Mouse (Mus musculus) limb, embryonic 13.5 days (tissue): ENCODE data around the gene Lyl1. TPM values are rescaled to one million over a fixed set of nuclear protein-coding genes. Genes with fewer than 3 reads are reported as not detected.

Experiments
- ATAC-seq: fragments of 200-750 bp; cut with Nextera tagmentation; 2 replicates; pipeline ENCODE4 v1.8.0; 2017; ENCODE audit warnings: low read depth, moderate number of reproducible peaks, moderate TSS enrichment; ENCODE audit not compliant: low FRiP score
- H3K27ac ChIP-seq: fragments of 300-500 bp; sonication (generic); 2 replicates; pipeline ENCODE4 v1.5.1; 2015; ENCODE audit warnings: inconsistent platforms, mild to moderate bottlenecking, moderate library complexity
- H3K27me3 ChIP-seq: fragments of 300-500 bp; sonication (generic); 2 replicates; pipeline ENCODE4 v1.6.1; 2015; ENCODE audit warnings: mild to moderate bottlenecking, inconsistent platforms
- H3K36me3 ChIP-seq: fragments of 300-500 bp; sonication (generic); 2 replicates; pipeline ENCODE4 v1.6.1; 2015; ENCODE audit warnings: inconsistent platforms, mild to moderate bottlenecking, moderate library complexity
- H3K4me1 ChIP-seq: fragments of 300-500 bp; sonication (generic); 2 replicates; pipeline ENCODE4 v1.6.1; 2015; ENCODE audit warnings: inconsistent platforms
- H3K4me2 ChIP-seq: fragments of 300-500 bp; sonication (generic); replicated peaks from 2 replicates; pipeline ENCODE4 v1.6.1; 2015; ENCODE audit warnings: inconsistent platforms, mild to moderate bottlenecking, moderate library complexity
- H3K4me3 ChIP-seq: fragments of 300-500 bp; sonication (generic); 2 replicates; pipeline ENCODE4 v1.5.1; 2015; ENCODE audit warnings: moderate library complexity, mild to moderate bottlenecking, inconsistent platforms
- H3K9ac ChIP-seq: fragments of 300-500 bp; sonication (generic); 2 replicates; pipeline ENCODE4 v1.6.1; 2015; ENCODE audit warnings: mild to moderate bottlenecking, inconsistent platforms
- H3K9me3 ChIP-seq: fragments of 300-500 bp; sonication (generic); 2 replicates; pipeline ENCODE4 v1.6.1; 2016; ENCODE audit warnings: inconsistent platforms
- WGBS: fragments of 180-500 bp; shearing (Covaris S2); methylation state at CpG from one replicate; pipeline ENCODE4 v1.1.7; 2015; 5-methylcytosine and 5-hydroxymethylcytosine counted together
- polyA plus RNA-seq: library from polyadenylated mRNA; unstranded; fragments of >200 nt; fragmentation: Nextera tagmentation; extraction: Ambion mirVana; gene quantifications from 2 replicates; pipeline ENCODE4 v1.2.1, GENCODE M21; 2015

The Lyl1 gene
- polyA plus RNA-seq, 1 experiment from 2014 or later: 4.1 TPM

- H3K9me3 ChIP-seq: no peaks in the 10 kb centered on the region
- no peak for ATAC-seq
- H3K4me1 ChIP-seq: peaks cover 91% of the 10 kb centered on the region
- WGBS: 86% methylated on average over 5 of the region's 5 CpGs
- no peaks in the 10 kb centered on the region; the same call in 1 of the 2 replicates for H3K27me3 ChIP-seq
- H3K4me2 ChIP-seq: no peak overlapping the region
- no peak overlapping the region for H3K4me3 ChIP-seq
- H3K9ac ChIP-seq: peak overlapping the region; percentile 25; the same call in 1 of the 2 replicates
- peaks cover 76% of the 10 kb centered on the region for H3K36me3 ChIP-seq
- H3K27ac ChIP-seq: peak overlapping the region; percentile 22; the same call in 1 of the 2 replicates
Observed at GRCm38 (mm10) chr8:84718476-84718875, 17.2 kb downstream of the Lyl1 start.

DNA sequence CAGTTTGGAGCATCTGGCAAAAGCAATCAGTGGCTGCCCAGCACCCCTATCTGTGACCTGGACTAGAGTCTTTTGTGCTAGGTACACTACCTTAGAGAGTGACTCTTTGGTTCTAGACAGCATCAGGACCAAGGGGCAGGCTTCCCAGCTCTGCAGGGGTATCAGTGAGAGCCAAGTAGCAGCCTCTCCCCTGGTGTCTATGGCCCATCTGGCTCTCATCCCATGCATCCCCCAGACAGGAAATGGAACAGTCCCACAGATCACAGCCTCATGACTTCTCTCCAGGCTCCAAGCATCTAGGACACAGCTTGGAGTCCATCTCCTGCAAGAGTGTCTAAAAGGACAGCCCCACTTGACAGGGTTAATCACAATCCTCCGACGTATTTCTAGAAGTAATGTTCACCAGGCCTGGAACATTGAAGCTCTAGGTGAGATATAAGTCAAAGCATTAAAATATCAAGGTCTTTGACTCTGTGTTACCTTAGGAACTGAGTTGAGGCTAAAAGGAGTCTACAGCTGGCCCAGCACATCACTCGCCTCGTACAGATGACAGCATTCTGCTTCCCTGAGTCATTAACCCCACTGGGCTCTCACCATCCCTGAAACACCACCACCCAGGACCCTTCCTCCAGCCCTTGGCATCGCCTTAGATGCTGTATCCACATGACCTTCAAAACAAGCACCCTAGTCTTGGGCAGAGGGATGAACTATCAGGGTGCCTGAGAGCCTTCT lies 17.9 kb downstream of the Lyl1 start:
- 0 out of 2 replicates have a peak overlapping the region, but pooled peaks have one; percentile 25 for H3K9ac ChIP-seq
- no peak overlapping the region for H3K4me3 ChIP-seq
- peaks cover 76% of the 10 kb centered on the region for H3K36me3 ChIP-seq
- ATAC-seq: no peak
- WGBS: 76% methylated on average over 5 of the region's 5 CpGs
- H3K4me2 ChIP-seq: no peak overlapping the region
- peak overlapping the region; percentile 22; the same call in 1 of the 2 replicates for H3K27ac ChIP-seq
- H3K4me1 ChIP-seq: peaks cover 91% of the 10 kb centered on the region
- no peaks in the 10 kb centered on the region for H3K9me3 ChIP-seq
- H3K27me3 ChIP-seq: no peaks in the 10 kb centered on the region; the same call in 1 of the 2 replicates

GRCm38 (mm10) chr8:84722530-84722849 lies 21.2 kb downstream of the Lyl1 start:
- H3K9ac ChIP-seq: peak overlapping the region; percentile 45; the same call in 1 of the 2 replicates
- peak overlapping the region; percentile 64 for H3K4me2 ChIP-seq
- H3K9me3 ChIP-seq: no peaks in the 10 kb centered on the region
- 12% methylated on average over 6 of the region's 6 CpGs for WGBS
- no peak overlapping the region for H3K4me3 ChIP-seq
- peak overlapping the region; percentile 100 for H3K27ac ChIP-seq
- ATAC-seq: no peak; the same call in 1 of the 2 replicates
- peaks cover 95% of the 10 kb centered on the region for H3K4me1 ChIP-seq
- H3K36me3 ChIP-seq: peaks cover 83% of the 10 kb centered on the region
- H3K27me3 ChIP-seq: no peaks in the 10 kb centered on the region; the same call in 1 of the 2 replicates

- Histone ChIP-seq H3K9ac (peak within 1 kb of the TSS; percentile 64), H3K27ac (peak within 1 kb of the TSS; percentile 100), H3K27me3 (no peaks in the 10 kb centered on the region), H3K4me2 (peak within 1 kb of the TSS; percentile 64), H3K4me1 (peaks cover 95% of the 10 kb centered on the region), H3K36me3 (peaks cover 83% of the 10 kb centered on the region), H3K9me3 (no peaks in the 10 kb centered on the region), H3K4me3 (peak within 1 kb of the TSS; percentile 29)
- ATAC-seq: peak; percentile 91
- 3% methylated on average over 10 of the region's 10 CpGs for WGBS
Observed at GRCm38 (mm10) chr8:84722850-84723570, 21.8 kb downstream of the Lyl1 start, which contains the start of gene G430095P16Rik. Gene G430095P16Rik (plus strand): TSS chr8:84723007.

- Histone ChIP-seq H3K9ac (peak overlapping the region; percentile 64), H3K4me1 (peaks cover 96% of the 10 kb centered on the region), H3K27ac (peak overlapping the region; percentile 100), H3K4me2 (peak overlapping the region; percentile 64), H3K36me3 (peaks cover 85% of the 10 kb centered on the region), H3K4me3 (peak overlapping the region; percentile 29), H3K27me3 (no peaks in the 10 kb centered on the region), H3K9me3 (no peaks in the 10 kb centered on the region)
- 3% methylated on average over 7 of the region's 7 CpGs for WGBS
- ATAC-seq: no peak; the same call in 1 of the 2 replicates
Observed at GRCm38 (mm10) chr8:84723571-84723900, 22.3 kb downstream of the Lyl1 start.

DNA sequence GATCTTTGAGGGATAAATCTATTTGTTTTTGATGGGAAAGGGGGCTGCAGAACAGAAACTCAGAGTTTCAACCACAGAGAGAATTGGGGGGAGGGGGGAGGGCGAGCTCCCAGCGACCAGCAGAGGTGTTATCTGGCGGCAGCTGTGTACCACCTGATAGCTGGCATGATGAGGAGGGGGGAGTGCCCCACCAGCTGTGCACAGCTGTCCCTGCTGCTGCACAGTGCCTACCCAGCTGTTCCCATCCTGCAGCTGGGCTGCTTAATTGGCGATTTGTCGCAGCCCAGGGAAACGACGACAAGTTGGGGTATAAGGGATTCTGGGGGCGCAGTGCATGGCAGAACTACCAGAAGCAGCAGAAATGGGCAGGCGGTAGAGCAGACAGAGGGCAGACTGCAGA lies 23.4 kb downstream of the Lyl1 start:
- Histone ChIP-seq H3K9ac (peak overlapping the region; percentile 64), H3K4me2 (peak overlapping the region; percentile 64), H3K27me3 (no peaks in the 10 kb centered on the region), H3K36me3 (peaks cover 73% of the 10 kb centered on the region), H3K27ac (peak overlapping the region; percentile 100), H3K9me3 (no peaks in the 10 kb centered on the region), H3K4me3 (no peak overlapping the region), H3K4me1 (peaks cover 97% of the 10 kb centered on the region)
- no peak for ATAC-seq
- 18% methylated on average over 9 of the region's 9 CpGs for WGBS

DNA sequence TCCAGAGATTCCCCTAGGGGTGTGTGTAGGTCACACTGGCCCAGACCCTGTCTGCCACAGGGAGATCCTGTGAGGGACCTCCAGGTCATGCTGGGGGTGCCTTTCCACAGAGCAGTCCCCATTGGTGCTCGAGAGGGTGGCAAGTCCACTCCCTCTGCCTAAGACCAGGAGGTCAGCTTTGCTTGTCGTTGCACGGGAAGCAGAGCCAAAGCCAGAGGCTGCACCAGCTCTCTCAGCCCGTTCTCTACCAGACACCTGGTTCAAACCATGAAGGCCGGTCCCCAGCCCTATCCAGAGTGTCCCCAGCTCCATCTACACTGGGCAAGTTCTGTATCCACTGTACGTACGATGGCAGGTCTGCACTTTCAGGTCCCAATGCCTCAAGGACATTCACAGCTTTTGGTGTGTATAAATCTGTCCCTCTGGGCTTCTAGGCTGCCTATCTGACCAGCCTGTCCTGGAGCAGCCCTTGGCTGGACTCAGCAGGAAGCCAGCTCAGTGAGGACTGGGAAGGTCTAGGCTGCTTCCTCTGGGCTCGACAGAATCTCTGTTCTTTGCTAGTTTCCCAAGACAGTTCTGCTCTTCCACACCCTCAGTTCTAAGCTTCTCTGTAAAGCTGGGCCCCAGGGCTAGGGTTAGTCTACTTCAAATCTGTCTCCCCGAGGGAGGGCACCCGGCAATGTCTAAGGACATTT lies 24.1 kb downstream of the Lyl1 start:
- no peaks in the 10 kb centered on the region for H3K9me3 ChIP-seq
- peak overlapping the region; percentile 100 for H3K27ac ChIP-seq
- H3K36me3 ChIP-seq: peaks cover 73% of the 10 kb centered on the region
- WGBS: 45% methylated on average over 10 of the region's 10 CpGs
- peak overlapping the region; percentile 64 for H3K9ac ChIP-seq
- no peak for ATAC-seq
- peak overlapping the region; percentile 64 for H3K4me2 ChIP-seq
- H3K4me3 ChIP-seq: no peak overlapping the region
- peaks cover 100% of the 10 kb centered on the region for H3K4me1 ChIP-seq
- H3K27me3 ChIP-seq: no peaks in the 10 kb centered on the region

- Histone ChIP-seq H3K4me1 (peaks cover 100% of the 10 kb centered on the region), H3K27ac (peak overlapping the region; percentile 100), H3K4me3 (no peak overlapping the region), H3K9me3 (no peaks in the 10 kb centered on the region), H3K9ac (peak overlapping the region; percentile 64; the same call in 1 of the 2 replicates), H3K36me3 (peaks cover 70% of the 10 kb centered on the region), H3K27me3 (no peaks in the 10 kb centered on the region), H3K4me2 (peak overlapping the region; percentile 64; the same call in 1 of the 2 replicates)
- 12% methylated on average over 3 of the region's 3 CpGs for WGBS
- ATAC-seq: no peak
Observed at GRCm38 (mm10) chr8:84725941-84726259, 24.6 kb downstream of the Lyl1 start.

DNA sequence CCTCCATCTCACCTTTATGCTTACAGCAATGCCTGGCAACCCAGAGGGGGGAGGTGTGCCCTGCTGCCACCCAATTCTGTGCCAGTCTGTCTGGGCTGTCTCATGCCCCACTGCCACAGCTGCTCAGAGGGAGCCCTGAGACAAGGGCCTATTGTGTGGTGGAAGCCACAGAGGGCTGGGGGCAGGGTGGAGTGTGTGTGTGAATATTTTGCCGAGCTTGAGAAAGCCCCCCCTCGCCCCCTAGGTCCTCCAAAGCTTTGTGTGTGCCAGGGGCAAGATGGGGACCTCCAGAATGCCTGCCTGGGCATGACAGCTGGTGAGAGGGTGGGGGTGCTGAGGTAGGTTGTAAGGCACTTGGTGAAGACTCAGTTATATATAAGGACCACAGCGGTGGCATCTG lies 27.2 kb downstream of the Lyl1 start:
- peaks cover 69% of the 10 kb centered on the region for H3K36me3 ChIP-seq
- peak overlapping the region; percentile 15; the same call in 1 of the 2 replicates for H3K27ac ChIP-seq
- no peak overlapping the region for H3K9ac ChIP-seq
- peaks cover 100% of the 10 kb centered on the region for H3K4me1 ChIP-seq
- H3K27me3 ChIP-seq: no peaks in the 10 kb centered on the region
- H3K9me3 ChIP-seq: no peaks in the 10 kb centered on the region
- no peak for ATAC-seq
- H3K4me3 ChIP-seq: no peak overlapping the region
- 70% methylated on average over 3 of the region's 3 CpGs for WGBS
- no peak overlapping the region for H3K4me2 ChIP-seq

DNA sequence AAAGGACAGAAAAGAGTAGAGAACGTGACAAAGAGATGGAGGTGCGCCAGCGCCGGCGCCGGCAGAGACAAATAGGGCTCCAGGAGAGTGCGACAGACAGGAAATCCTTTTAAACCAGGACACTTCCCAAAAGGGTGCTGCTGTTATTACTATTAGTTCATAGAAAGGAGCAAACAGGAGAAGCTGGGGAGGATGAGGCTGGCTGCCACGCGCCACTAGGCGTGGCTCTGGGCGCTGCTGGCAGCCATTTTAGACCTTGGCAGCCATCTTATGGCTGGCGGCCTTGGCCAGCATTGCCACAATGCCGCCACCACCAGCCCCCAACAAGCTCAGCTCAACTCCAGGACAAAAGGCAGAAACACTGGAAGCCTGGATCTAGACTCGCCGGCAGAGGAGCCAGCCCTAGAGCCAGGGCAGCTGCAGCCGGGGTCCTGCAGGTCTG lies 28.7 kb downstream of the Lyl1 start:
- H3K9ac ChIP-seq: peak overlapping the region; percentile 43; the same call in 1 of the 2 replicates
- no peak for ATAC-seq
- H3K4me2 ChIP-seq: no peak overlapping the region

GRCm38 (mm10) chr8:84730541-84731370 lies 29.5 kb downstream of the Lyl1 start:
- no peaks in the 10 kb centered on the region for H3K9me3 ChIP-seq
- H3K4me2 ChIP-seq: 0 out of 2 replicates have a peak overlapping the region, but pooled peaks have one; percentile 2
- H3K36me3 ChIP-seq: peaks cover 61% of the 10 kb centered on the region
- H3K4me3 ChIP-seq: no peak overlapping the region
- H3K27me3 ChIP-seq: no peaks in the 10 kb centered on the region
- H3K27ac ChIP-seq: peak overlapping the region; percentile 52; the same call in 1 of the 2 replicates
- no peak for ATAC-seq
- 59% methylated on average over 9 of the region's 9 CpGs for WGBS
- H3K4me1 ChIP-seq: peaks cover 99% of the 10 kb centered on the region
- peak overlapping the region; percentile 39; the same call in 1 of the 2 replicates for H3K9ac ChIP-seq

More for the DNA sequence above, 28.7 kb downstream of the Lyl1 start:
- Histone ChIP-seq H3K4me3 (no peak overlapping the region), H3K27ac (peak overlapping the region; percentile 39; the same call in 1 of the 2 replicates), H3K4me1 (peaks cover 100% of the 10 kb centered on the region), H3K36me3 (peaks cover 65% of the 10 kb centered on the region), H3K27me3 (no peaks in the 10 kb centered on the region), H3K9me3 (no peaks in the 10 kb centered on the region)
- WGBS: 93% methylated on average over 16 of the region's 16 CpGs
